Mouse (Mus musculus): ENCODE measurements around the gene Foxn3. TPM values are rescaled to one million over a fixed set of nuclear protein-coding genes. Genes with fewer than 3 reads are reported as not detected.

The Foxn3 gene
- total RNA-seq, 2 experiments from 2014 or later = 26.7 to 164 TPM

DNA sequence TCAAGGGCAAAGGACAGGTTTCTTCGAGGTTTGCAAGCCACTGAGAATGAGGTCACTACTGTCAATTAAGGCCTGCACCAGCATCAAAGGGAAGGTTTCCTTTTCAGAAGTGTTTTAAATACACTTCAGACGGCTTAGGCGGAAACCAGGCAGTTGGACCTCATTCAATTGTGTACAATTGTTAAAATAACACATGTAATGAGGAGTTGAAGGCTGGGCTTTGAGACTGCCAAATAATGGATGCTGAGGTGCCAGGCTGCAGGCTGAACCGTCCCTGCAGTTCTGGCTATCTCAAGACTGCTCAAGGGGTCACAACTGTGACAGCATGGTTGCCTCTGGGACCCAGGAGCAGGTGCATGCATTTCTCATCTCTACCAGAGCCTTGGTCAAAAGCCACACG lies 89.2 kb downstream of the Foxn3 start:
- no peak for ATAC-seq (replicated peaks; ENCODE audit: poor library complexity, severe bottlenecking)

DNA sequence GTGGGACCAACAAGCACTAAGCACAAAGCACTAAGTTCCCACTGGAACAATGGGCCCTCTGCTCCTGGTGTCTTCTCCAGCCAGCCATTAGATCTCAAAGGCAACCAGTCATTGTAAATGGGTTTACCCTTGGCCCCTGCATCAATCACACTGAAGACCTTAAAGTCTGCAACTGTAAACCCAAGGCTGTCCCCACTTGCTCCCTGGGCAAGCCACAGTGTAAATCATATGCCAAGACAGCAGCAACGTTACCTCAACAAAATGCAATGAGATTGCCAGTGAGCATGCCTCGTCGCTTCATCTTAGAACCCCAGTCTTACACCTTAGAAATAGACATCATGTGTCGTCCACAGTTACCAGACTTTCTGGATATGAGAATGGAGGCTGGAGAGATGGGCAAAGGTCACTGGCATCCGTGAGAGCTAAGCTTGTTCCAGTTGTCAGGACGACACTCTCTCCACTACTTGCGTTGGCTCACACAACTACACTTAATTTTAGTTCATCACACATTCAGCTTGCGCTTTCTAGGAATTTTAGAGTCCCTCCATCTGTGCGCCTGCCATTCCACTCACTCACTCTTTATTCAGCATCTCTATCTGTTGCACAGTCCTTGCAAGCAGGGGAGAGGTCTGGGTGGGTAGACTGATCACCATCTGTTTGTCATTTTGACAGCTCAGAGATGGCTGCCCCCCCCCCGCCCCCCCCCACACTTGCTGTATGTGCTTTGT lies 89.8 kb downstream of the Foxn3 start:
- no peak for ATAC-seq (replicated peaks; ENCODE audit: poor library complexity, severe bottlenecking)

GRCm38 (mm10) chr12:99471431-99471830 lies 92.0 kb downstream of the Foxn3 start:
- no peak for ATAC-seq (replicated peaks; ENCODE audit: poor library complexity, severe bottlenecking)

GRCm38 (mm10) chr12:99467884-99468311 lies 95.5 kb downstream of the Foxn3 start:
- peak; percentile 80 for ATAC-seq (replicated peaks; ENCODE audit: poor library complexity, severe bottlenecking)

DNA sequence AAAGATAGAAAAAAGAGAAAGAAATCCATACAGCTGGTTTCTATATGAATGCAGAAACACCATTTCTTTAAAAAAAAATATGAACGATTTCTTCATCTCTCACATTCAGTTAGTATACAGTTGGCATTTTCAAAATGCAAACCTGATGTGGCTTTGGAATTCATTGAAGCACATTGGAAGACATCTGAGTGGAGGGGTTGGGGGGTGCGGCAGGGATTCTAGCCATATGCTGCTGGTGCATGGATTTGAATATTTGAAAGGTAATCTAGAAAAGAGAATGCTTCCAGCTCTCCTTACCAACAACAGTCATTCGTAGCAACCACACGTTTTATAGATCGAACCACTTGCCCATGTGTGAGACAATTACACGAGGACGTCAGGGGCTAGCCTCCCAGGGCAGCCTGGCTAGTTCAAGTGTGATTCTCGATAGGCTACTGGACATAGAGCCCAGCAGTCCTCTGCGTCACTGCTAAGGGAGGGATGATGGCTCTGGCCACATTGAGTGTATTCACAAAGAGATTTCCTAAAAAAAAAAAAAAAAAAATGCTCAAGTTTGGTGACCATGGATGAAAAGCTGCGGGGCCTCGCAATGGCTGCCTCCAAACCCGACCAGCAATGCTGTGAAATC lies 96.0 kb downstream of the Foxn3 start:
- ATAC-seq (replicated peaks; ENCODE audit: poor library complexity, severe bottlenecking) = no peak

GRCm38 (mm10) chr12:99466426-99466825 lies 97.0 kb downstream of the Foxn3 start:
- no peak for ATAC-seq (replicated peaks; ENCODE audit: poor library complexity, severe bottlenecking)

DNA sequence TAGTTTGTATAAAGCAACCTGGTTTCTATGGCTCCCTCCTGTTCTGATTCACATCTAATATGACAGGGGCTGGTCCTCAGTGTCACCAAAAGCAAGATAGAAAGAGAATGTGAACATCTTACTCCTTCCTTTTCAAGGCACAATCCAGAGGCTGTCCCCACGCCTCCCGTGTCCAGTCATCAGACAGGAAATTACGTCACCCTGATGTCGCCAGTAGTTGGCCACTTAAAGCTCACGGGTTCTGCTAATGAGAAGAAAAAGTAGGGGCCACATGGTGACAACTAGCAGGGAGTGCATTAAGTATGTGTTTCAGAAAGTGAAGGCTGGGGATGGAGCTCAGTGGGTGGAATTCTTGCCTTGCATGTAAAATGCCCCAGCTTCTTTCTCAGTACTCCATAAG lies 99.1 kb downstream of the Foxn3 start:
- peak; percentile 66 for ATAC-seq (replicated peaks; ENCODE audit: poor library complexity, severe bottlenecking)

- no peak for ATAC-seq (replicated peaks; ENCODE audit: poor library complexity, severe bottlenecking)
Observed at GRCm38 (mm10) chr12:99462846-99463245, 100.5 kb downstream of the Foxn3 start.

GRCm38 (mm10) chr12:99462302-99462701 lies 101.1 kb downstream of the Foxn3 start:
- no peak for ATAC-seq (replicated peaks; ENCODE audit: poor library complexity, severe bottlenecking)

- no peak for ATAC-seq (replicated peaks; ENCODE audit: poor library complexity, severe bottlenecking)
Observed at GRCm38 (mm10) chr12:99457521-99458205, 105.7 kb downstream of the Foxn3 start.

DNA sequence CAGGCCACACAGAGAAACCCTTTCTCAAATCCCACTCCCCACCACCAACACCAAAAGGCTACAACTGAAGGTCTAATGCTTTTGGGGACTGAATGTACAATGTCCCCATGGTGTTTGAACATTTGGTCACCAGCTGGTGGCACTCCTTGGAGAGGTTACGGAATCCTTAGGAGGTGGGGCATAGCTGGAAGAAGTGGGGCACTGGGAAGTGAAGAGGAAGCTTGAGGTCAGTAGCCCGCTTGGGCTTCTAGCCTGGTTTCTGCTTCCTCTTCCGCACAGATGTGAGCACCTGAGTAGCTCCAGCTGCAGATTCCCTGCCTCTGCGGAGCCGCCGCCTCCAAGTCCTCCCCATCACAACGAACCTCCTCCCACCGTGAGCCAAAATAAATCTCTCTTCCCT lies 107.8 kb downstream of the Foxn3 start:
- peak; percentile 71 for ATAC-seq (replicated peaks; ENCODE audit: poor library complexity, severe bottlenecking)

DNA sequence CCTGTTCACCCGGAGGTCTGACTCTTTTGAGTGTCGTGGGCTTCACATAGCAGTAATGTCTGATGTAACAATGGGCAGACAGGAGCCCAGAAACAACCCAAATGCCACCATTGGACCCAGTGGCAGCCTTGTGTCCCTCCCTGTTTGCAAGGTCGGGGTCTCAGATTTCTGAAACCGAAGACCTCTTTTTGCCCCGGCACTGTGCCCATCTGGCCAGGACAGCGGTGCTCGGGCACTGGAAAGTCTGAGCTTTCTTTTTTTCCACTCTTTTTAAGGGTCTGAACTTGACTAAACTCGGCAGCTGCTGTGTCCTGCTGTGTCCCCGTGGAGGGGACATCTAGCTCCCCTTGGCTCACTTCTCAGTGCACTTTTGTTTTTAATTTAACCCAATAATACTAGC lies 109.0 kb downstream of the Foxn3 start:
- no peak for ATAC-seq (replicated peaks; ENCODE audit: poor library complexity, severe bottlenecking)

DNA sequence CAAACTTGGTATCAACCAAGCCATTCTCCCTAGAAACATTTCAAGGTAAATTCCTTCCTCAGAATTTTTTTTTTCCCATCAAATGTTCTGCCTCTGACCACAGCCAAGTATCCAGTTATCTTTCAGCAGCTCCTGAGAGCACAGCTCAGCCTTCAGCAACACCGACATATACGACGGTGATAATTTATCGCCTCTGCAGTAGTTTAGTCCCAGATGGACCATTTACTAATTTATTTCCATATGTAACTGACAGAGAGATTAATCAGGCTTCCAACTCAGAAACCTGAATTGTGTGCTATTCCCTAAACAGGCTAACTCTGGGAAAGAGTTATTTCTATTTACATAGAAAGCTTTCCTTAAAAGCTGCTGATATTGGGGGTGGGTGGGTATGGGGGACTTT lies 109.6 kb downstream of the Foxn3 start:
- ATAC-seq (replicated peaks; ENCODE audit: poor library complexity, severe bottlenecking) = no peak

GRCm38 (mm10) chr12:99450076-99450475 lies 113.3 kb downstream of the Foxn3 start:
- ATAC-seq (replicated peaks; ENCODE audit: poor library complexity, severe bottlenecking) = no peak

DNA sequence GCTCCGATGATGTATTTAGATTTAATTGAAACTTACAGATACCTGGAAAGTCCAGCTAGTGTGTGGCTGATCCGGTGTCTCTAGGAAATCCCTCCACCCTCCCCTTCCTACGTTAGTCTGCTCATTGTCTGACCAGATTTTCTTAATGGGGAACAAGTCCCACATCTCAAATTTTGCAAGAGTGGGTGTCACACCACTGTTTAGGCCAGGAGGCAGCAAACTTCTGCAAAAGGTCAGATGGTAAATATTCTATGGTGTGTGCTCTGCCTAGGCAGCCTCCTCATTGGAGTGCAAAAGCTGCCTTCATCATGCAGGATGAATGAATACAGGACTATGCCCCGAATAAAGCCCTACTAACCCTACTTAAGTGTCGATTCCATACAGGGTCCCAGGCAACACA lies 115.6 kb downstream of the Foxn3 start:
- ATAC-seq (replicated peaks; ENCODE audit: poor library complexity, severe bottlenecking) = peak; percentile 42; the same call in 1 of the 2 replicates

DNA sequence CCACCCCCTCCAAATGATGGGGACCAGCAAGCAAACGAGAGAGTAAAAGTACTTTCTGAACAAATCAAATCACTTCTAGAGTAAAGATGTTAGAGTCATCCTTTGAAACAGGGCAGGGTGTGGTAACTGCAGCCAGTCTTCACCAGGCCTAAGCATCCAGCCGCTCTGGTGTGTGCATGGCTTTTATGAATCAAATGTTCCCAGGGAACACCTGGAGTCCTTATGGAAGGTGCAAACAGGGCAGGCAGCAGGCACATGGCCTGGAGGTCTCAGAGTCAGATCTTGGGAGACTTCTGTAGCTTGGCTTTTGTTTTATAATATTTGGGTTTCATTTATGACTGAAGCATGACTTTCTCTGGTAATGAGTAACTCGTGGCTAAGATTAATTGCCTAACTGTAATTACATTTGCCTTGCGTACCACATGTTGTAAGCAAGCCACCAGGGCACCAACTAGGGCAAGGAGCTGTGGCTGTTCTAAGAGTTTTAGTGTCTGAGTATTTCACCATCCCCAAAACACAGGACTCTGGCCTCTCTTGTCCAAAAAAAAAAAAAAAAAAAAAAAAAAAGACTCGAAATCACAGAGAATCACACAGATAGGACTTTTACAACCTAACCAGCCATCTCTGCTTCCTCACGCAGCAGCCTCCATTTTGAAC lies 118.2 kb downstream of the Foxn3 start:
- peak; percentile 42 for ATAC-seq (replicated peaks; ENCODE audit: poor library complexity, severe bottlenecking)

DNA sequence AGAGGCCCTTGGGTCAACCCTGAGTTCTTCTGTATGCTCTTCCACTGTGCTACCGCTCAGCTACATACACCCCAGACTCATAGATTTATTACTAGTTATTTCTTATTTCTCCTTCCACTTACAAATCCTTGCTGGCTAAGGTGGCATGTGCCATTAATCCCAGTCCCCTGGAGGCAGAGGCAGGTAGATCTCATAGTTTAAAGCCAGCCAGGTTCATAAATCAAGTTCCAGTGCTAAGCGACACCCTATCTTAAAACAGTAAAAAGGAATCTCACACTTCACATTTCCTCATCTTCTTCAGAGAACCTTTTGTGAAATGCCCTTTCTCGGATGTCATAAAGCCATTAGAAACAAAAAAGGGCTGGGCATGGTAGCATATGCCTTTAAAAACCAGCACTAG lies 120.6 kb downstream of the Foxn3 start:
- ATAC-seq (replicated peaks; ENCODE audit: poor library complexity, severe bottlenecking) = no peak

DNA sequence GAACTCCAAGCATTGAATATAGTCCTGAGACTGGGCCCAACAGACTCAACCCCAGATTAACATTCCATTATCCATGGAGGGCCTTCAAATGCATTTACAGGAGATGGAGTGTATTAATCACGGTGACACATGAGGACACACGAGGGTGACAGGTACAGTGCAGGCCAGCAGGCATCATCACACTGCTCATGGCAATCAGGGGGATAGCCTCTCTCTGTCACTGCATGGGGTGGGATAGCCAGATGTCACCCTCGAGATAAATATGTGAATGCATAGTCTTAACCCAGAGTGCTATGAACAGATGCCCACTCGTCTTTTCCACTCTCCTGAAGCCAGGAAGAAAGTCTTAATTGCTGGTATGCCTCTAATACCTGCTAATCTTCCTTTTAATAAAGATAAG lies 122.4 kb downstream of the Foxn3 start:
- no peak for ATAC-seq (replicated peaks; ENCODE audit: poor library complexity, severe bottlenecking)

DNA sequence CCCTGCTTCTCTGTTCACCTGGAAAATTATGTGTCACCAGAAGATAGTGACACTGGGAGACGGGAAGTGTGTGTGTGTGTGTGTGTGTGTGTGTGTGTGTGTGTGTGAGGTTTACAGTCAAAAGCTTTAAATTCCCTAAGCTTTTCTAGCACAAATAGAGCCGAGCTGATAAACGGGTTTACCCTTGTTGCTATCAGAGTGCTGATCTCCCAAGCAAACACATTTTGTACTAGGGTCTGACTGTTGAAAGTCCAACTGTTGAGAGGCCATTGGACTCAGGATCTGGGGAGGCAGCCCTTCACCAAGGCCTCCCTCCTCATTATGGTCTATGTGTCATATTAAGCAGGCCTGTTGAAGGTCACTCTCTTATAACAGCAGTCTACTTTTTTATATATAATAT lies 123.4 kb downstream of the Foxn3 start:
- no peak for ATAC-seq (replicated peaks; ENCODE audit: poor library complexity, severe bottlenecking)

DNA sequence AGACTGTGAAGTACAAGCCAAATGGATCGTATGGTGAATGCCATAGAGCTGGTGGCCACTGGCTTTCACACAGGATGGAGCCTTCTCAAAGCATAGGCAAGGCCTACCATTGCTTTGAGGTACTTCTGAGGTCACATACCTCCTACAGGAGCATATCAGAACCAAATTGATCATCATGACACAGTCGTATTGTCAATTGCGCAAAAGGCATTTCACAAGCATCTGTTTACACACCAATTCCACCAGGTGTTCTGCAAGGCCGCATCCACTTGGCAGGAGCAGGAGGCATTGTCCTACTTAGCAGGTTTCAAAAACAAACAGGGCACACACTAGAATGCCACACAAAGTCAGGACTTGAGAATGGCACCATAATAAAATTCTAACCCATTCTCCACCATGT lies 128.2 kb downstream of the Foxn3 start:
- ATAC-seq (replicated peaks; ENCODE audit: poor library complexity, severe bottlenecking) = no peak

DNA sequence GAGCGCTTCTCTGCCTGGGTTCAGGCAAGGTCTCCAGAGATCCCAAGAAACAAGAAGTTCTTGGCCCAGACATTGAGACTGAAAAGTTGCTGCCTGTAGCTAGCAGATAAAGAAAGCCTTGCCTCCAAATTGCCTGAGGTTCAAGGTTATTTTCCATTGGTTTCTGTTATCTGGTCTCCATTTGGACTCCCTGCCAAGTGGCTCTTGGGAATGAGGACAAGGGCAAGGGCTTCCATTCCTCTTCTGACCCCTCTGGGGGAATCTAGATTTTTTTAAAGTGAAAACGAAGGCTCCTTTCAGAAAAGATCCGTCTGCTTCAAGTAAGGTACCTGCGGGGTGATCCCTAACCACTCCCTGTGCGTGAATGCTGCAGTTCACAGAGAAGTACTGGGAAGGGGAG lies 130.0 kb downstream of the Foxn3 start:
- no peak for ATAC-seq (replicated peaks; ENCODE audit: poor library complexity, severe bottlenecking)
